In the genomic region with DNA sequence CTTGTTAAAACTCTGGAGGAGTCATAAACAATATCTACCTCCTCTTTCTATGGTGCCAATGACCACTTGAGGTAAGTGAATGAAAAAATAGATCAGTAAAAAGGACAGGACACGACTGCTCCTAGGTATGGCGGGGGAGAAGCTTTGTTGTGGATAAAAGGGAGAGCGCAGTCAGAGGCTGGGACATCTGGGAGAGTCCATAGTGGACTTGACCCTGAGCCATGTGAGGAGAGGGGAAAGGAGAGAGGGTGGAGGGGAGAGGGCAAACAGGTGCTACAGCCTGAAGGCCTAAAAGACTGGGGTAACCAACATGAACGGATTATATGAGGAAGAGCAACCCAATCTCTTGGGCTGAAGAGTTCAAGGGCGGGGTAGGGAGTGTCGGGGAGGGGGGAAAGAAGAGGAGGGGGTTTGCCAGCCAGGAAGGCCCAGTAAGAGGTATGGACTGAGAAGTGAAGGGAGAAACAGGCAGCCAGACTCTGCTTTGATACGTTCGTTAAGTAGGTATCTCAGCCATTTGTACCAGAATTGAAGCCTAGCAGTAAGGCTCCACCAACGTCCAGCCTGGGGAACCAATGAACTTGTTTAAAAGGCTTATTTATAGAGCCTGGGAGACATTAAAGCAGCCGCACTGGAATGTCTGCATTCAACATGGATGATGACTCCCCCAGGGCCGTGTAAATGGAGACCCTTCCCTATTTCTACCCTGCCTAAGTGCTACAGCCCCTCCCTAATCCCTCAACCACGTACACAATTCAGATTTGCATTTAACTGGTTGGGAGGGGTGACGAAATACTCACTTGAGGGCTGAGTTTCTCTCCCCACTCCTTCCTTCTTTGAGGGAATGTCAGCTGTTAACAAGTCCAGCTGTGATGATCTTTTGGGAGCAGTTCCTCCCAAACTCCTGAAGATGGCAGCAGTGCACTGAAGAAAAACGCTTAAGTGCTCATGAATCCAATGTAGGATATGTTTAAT, we compare ENCODE assay signal across 8 mouse cellular contexts. TPM values are rescaled to one million over a fixed set of nuclear protein-coding genes. Genes with fewer than 3 reads are reported as not detected.
DNase-seq lines count a peak whose midpoint lies in the region; ATAC-seq and TF ChIP-seq lines count a peak whose summit lies in the region.

No protein-coding gene starts in this region.

- H3K4me2 ChIP-seq in liver, embryonic 12.5 days: no peak overlapping the region

- 44% methylated on average over 14 of the region's 14 CpGs for WGBS in liver, adult 2 months
- WGBS in liver, embryonic 12.5 days (ENCODE audit: insufficient replicate concordance): 38% methylated on average over 14 of the region's 14 CpGs
- 43% methylated on average over 14 of the region's 14 CpGs for WGBS in large intestine, adult 2 months

- no peak for TF ChIP-seq POLR2A in liver, adult 2 months (IDR thresholded peaks at IDR 0.05; ENCODE audit: extremely low read depth, insufficient read depth, low read length)

- H3K79me2 ChIP-seq in liver, adult 2 months (ENCODE audit: control insufficient read depth, insufficient read depth, low read length): no peaks in the 10 kb centered on the region

- no peak overlapping the region for H3K9ac ChIP-seq in liver, adult 2 months (ENCODE audit: low read depth, low read length)
- no peak overlapping the region for H3K9ac ChIP-seq in liver, embryonic 12.5 days

- no peak for ATAC-seq in liver, embryonic 12.5 days

- no peak overlapping the region for H3K4me3 ChIP-seq in liver, adult 2 months (ENCODE audit: insufficient read depth, low read depth, low read length)
- H3K4me3 ChIP-seq in liver, embryonic 12.5 days: no peak overlapping the region

- no peaks in the 10 kb centered on the region for H3K36me3 ChIP-seq in liver, adult 2 months (ENCODE audit: control insufficient read depth, insufficient read depth, low read length)
- no peaks in the 10 kb centered on the region for H3K36me3 ChIP-seq in liver, embryonic 12.5 days

- H3K4me1 ChIP-seq in liver, adult 2 months (ENCODE audit: control insufficient read depth, insufficient read depth, low read length): no peaks in the 10 kb centered on the region
- H3K4me1 ChIP-seq in liver, embryonic 12.5 days: no peaks in the 10 kb centered on the region

- peak; percentile 11 to 23 for DNase-seq in adrenal gland, adult 18-20 months (ENCODE audit: low spot score in 2 of 2)
- no peak for DNase-seq in adrenal gland, postnatal 25 days
- DNase-seq in liver, adult 2 months (ENCODE audit: extremely low read depth, low read depth, low spot score): peak; percentile 47
- peak; percentile 61 for DNase-seq in embryo, embryonic 11.5 days (ENCODE audit: low read depth, low spot score)
- peak; percentile 11 for DNase-seq in large intestine, adult 2 months (ENCODE audit: low read depth, low spot score)
- DNase-seq in retina, adult 2 months (ENCODE audit: low read depth, low spot score): peak; percentile 33
- DNase-seq in adrenal gland, postnatal 10 days: no peak

- H3K27ac ChIP-seq in liver, adult 2 months (replicated peaks; ENCODE audit: insufficient read depth, low read depth, low read length): no peak overlapping the region
- H3K27ac ChIP-seq in liver, embryonic 12.5 days: no peak overlapping the region

- H3K27me3 ChIP-seq in liver, adult 2 months (ENCODE audit: control insufficient read depth, insufficient read depth, low read length): no peaks in the 10 kb centered on the region
- no peaks in the 10 kb centered on the region for H3K27me3 ChIP-seq in liver, embryonic 12.5 days (replicated peaks)

- no peaks in the 10 kb centered on the region for H3K9me3 ChIP-seq in liver, embryonic 12.5 days (replicated peaks)

- TF ChIP-seq CTCF in liver, adult 2 months (IDR thresholded peaks at IDR 0.05; ENCODE audit: low read depth, low read length): peak; percentile 25; the same call in 1 of the 2 replicates

RNA-seq across cellular contexts. Expression of a gene that starts 26.0 kb away (rescaled TPM):
- total RNA-seq in adrenal gland, adult 18-20 months (2021): 10 to 100 TPM; 14.0 to 14.9 TPM
- total RNA-seq in adrenal gland, postnatal 25 days (2021): 15.3 and 17.8 TPM in 2 replicates
- total RNA-seq in liver, adult 2 months (2014; rRNA removed): 9.5 and 10.5 TPM in 2 replicates
- polyA plus RNA-seq in liver, adult 2 months (2012; rRNA removed): 1.3 and 1.5 TPM in 2 replicates
- 16.1 TPM in 2 replicates for polyA plus RNA-seq in liver, embryonic 12.5 days (2016; fragmentation: Nextera tagmentation; extraction: Ambion mirVana)
- polyA plus RNA-seq in large intestine, adult 2 months (2012; rRNA removed): 1.6 and 3.0 TPM in 2 replicates
- 10 to 100 TPM; 16.1 to 16.7 TPM for total RNA-seq in adrenal gland, postnatal 10 days (2021)

Comparison
In these comparisons a context has a peak if more than half of its experiments do, and no peak if none do; other contexts are left out.
1. DNase-seq: peak in adrenal gland, adult 18-20 months (2 of 2), liver, adult 2 months (single experiment), embryo, embryonic 11.5 days (single experiment), large intestine, adult 2 months (single experiment) and retina, adult 2 months (single experiment); none in adrenal gland, postnatal 25 days (single experiment) and adrenal gland, postnatal 10 days (single experiment).